Mouse (Mus musculus): ENCODE results near the gene Ston1. TPM values are rescaled to one million over a fixed set of nuclear protein-coding genes. Genes with fewer than 3 reads are reported as not detected.
A peak's percentile ranks its signal among the peaks of the same experiment; 100 is the strongest.

Ston1 gene
- polyA plus RNA-seq, 1 experiment: 88.3 TPM

GRCm38 (mm10) chr17:88647149-88647548 is 49.7 kb downstream of the Ston1 start:
- no peak overlapping the region for H3K27ac ChIP-seq (ENCODE audit: insufficient read depth, low read length)
- no peak overlapping the region for H3K4me3 ChIP-seq (ENCODE audit: insufficient read depth, low read length)
- TF ChIP-seq CTCF (IDR thresholded peaks at IDR 0.05; ENCODE audit: borderline replicate concordance, insufficient read depth, low read length): no peak
- no peak for TF ChIP-seq POLR2A (IDR thresholded peaks at IDR 0.05; ENCODE audit: low read depth, low read length)
- H3K4me1 ChIP-seq (ENCODE audit: control insufficient read depth, insufficient read depth, low read length): no peaks in the 10 kb centered on the region

- no peak overlapping the region for H3K27ac ChIP-seq (ENCODE audit: insufficient read depth, low read length)
- TF ChIP-seq CTCF (IDR thresholded peaks at IDR 0.05; ENCODE audit: borderline replicate concordance, insufficient read depth, low read length) (peak; percentile 85), POLR2A (IDR thresholded peaks at IDR 0.05; ENCODE audit: low read depth, low read length) (no peak)
- H3K4me1 ChIP-seq (ENCODE audit: control insufficient read depth, insufficient read depth, low read length): no peaks in the 10 kb centered on the region
Observed at GRCm38 (mm10) chr17:88652010-88652409, 54.5 kb downstream of the Ston1 start.

GRCm38 (mm10) chr17:88652702-88653374 is 55.4 kb downstream of the Ston1 start:
- TF ChIP-seq POLR2A (IDR thresholded peaks at IDR 0.05; ENCODE audit: low read depth, low read length) (no peak), CTCF (IDR thresholded peaks at IDR 0.05; ENCODE audit: borderline replicate concordance, insufficient read depth, low read length) (peak; percentile 75)
- Histone ChIP-seq H3K4me3 (ENCODE audit: insufficient read depth, low read length) (no peak overlapping the region), H3K4me1 (ENCODE audit: control insufficient read depth, insufficient read depth, low read length) (no peaks in the 10 kb centered on the region), H3K27ac (ENCODE audit: insufficient read depth, low read length) (no peak overlapping the region)

More at GRCm38 (mm10) chr17:88652010-88652409, 54.5 kb downstream of the Ston1 start:
- no peak overlapping the region for H3K4me3 ChIP-seq (ENCODE audit: insufficient read depth, low read length)

- no peak overlapping the region for H3K27ac ChIP-seq (ENCODE audit: insufficient read depth, low read length)
- TF ChIP-seq CTCF (IDR thresholded peaks at IDR 0.05; ENCODE audit: borderline replicate concordance, insufficient read depth, low read length) (no peak), POLR2A (IDR thresholded peaks at IDR 0.05; ENCODE audit: low read depth, low read length) (no peak)
- no peaks in the 10 kb centered on the region for H3K4me1 ChIP-seq (ENCODE audit: control insufficient read depth, insufficient read depth, low read length)
- H3K4me3 ChIP-seq (ENCODE audit: insufficient read depth, low read length): no peak overlapping the region
Observed at GRCm38 (mm10) chr17:88653375-88653769, 55.9 kb downstream of the Ston1 start.

GRCm38 (mm10) chr17:88658510-88658909 is 61.0 kb downstream of the Ston1 start:
- H3K27ac ChIP-seq (ENCODE audit: insufficient read depth, low read length): no peak overlapping the region
- TF ChIP-seq POLR2A (IDR thresholded peaks at IDR 0.05; ENCODE audit: low read depth, low read length) (no peak), CTCF (IDR thresholded peaks at IDR 0.05; ENCODE audit: borderline replicate concordance, insufficient read depth, low read length) (no peak)
- H3K4me1 ChIP-seq (ENCODE audit: control insufficient read depth, insufficient read depth, low read length): no peaks in the 10 kb centered on the region
- no peak overlapping the region for H3K4me3 ChIP-seq (ENCODE audit: insufficient read depth, low read length)

GRCm38 (mm10) chr17:88666076-88666475 is 68.6 kb downstream of the Ston1 start:
- Histone ChIP-seq H3K4me3 (ENCODE audit: insufficient read depth, low read length) (no peak overlapping the region), H3K4me1 (ENCODE audit: control insufficient read depth, insufficient read depth, low read length) (no peaks in the 10 kb centered on the region), H3K27ac (ENCODE audit: insufficient read depth, low read length) (no peak overlapping the region)
- TF ChIP-seq POLR2A (IDR thresholded peaks at IDR 0.05; ENCODE audit: low read depth, low read length) (no peak), CTCF (IDR thresholded peaks at IDR 0.05; ENCODE audit: borderline replicate concordance, insufficient read depth, low read length) (no peak)

- H3K27ac ChIP-seq (ENCODE audit: insufficient read depth, low read length): no peak within 1 kb of the TSS
- no peak for TF ChIP-seq POLR2A (IDR thresholded peaks at IDR 0.05; ENCODE audit: low read depth, low read length)
- no peak for TF ChIP-seq CTCF (IDR thresholded peaks at IDR 0.05; ENCODE audit: borderline replicate concordance, insufficient read depth, low read length)
- H3K4me3 ChIP-seq (ENCODE audit: insufficient read depth, low read length): no peak within 1 kb of the TSS
- no peaks in the 10 kb centered on the region for H3K4me1 ChIP-seq (ENCODE audit: control insufficient read depth, insufficient read depth, low read length)
Observed at GRCm38 (mm10) chr17:88668452-88668851, 71.0 kb downstream of the Ston1 start, which contains the start of gene Gtf2a1l. Gtf2a1l (plus strand) TSS chr17:88668660.

- Histone ChIP-seq H3K27ac (ENCODE audit: insufficient read depth, low read length) (no peak overlapping the region), H3K4me1 (ENCODE audit: control insufficient read depth, insufficient read depth, low read length) (no peaks in the 10 kb centered on the region), H3K4me3 (ENCODE audit: insufficient read depth, low read length) (no peak overlapping the region)
- no peak for TF ChIP-seq POLR2A (IDR thresholded peaks at IDR 0.05; ENCODE audit: low read depth, low read length)
- no peak for TF ChIP-seq CTCF (IDR thresholded peaks at IDR 0.05; ENCODE audit: borderline replicate concordance, insufficient read depth, low read length)
Observed at GRCm38 (mm10) chr17:88669921-88670320, 72.4 kb downstream of the Ston1 start.

- H3K4me1 ChIP-seq (ENCODE audit: control insufficient read depth, insufficient read depth, low read length): no peaks in the 10 kb centered on the region
- H3K4me3 ChIP-seq (ENCODE audit: insufficient read depth, low read length): no peak overlapping the region
- no peak overlapping the region for H3K27ac ChIP-seq (ENCODE audit: insufficient read depth, low read length)
- TF ChIP-seq POLR2A (IDR thresholded peaks at IDR 0.05; ENCODE audit: low read depth, low read length): no peak
- TF ChIP-seq CTCF (IDR thresholded peaks at IDR 0.05; ENCODE audit: borderline replicate concordance, insufficient read depth, low read length): no peak
Observed at GRCm38 (mm10) chr17:88670800-88671199, 73.3 kb downstream of the Ston1 start.
